Mouse (Mus musculus) urinary bladder, adult 2 months (tissue): ENCODE measurements around the gene Ccdc14. TPM values are rescaled to one million over a fixed set of nuclear protein-coding genes. Genes with fewer than 3 reads are reported as not detected.
"Not testable (repeated sequence)": the region's sequence is repeated elsewhere in the genome, so short reads cannot be mapped to it uniquely, and the experiment has no call there.

Experiments used
- DNase-seq: peaks from one replicate; pipeline ENCODE4 v3.0.0; 2022; ENCODE audit warnings: low spot score
- polyA plus RNA-seq: library from polyadenylated mRNA; depleted of rRNA; stranded (reverse); fragments of >200 nt; gene quantifications from 2 replicates; pipeline ENCODE4 v1.2.3, GENCODE M21; 2012

Ccdc14 gene
- polyA plus RNA-seq, 1 experiment: 3.7 TPM

- DNase-seq: no peak
These were observed 21.1 kb downstream of the Ccdc14 start for GRCm38 (mm10) chr16:34711481-34711880.

DNA sequence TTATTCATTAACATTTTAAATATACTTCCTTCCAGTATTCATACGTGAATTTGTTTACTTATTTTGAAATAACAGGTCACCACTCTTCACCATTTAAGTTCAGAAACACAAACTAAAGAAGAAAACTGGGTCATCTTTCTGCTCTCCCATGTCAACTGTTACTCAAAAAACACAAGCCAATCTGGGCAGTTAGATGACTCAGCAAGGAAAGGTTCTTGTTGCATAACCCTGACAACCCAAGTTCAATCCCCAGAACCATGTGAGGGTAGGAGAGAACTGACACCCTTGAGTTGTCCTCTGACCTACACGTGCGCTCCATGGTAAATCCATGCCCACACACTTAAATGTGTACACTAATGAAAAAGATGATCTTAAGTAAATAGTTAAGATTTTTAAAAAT lies 34.7 kb downstream of the Ccdc14 start:
- no peak for DNase-seq

- not testable (repeated sequence) for DNase-seq
These were observed 38.2 kb downstream of the Ccdc14 start for GRCm38 (mm10) chr16:34728610-34729009.

DNA sequence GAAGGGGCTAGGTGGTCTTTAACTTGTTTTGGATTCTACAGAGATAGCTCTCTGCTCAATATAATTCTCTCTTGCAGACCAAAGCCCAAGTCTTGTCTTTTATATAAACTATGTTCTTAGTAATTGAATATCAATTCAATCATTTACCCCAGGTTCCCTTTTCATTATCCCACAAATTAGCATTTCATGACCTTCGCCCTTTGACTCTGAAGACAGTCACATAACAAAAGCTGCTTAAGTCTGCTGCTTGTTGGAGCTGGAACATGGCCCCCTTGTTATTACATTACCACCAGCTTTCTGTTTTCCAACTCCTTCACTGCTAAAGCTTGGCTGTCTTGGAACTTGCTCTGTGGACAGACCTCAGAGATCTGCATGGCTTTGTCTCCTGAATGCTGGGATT lies 39.0 kb downstream of the Ccdc14 start:
- no peak for DNase-seq

DNA sequence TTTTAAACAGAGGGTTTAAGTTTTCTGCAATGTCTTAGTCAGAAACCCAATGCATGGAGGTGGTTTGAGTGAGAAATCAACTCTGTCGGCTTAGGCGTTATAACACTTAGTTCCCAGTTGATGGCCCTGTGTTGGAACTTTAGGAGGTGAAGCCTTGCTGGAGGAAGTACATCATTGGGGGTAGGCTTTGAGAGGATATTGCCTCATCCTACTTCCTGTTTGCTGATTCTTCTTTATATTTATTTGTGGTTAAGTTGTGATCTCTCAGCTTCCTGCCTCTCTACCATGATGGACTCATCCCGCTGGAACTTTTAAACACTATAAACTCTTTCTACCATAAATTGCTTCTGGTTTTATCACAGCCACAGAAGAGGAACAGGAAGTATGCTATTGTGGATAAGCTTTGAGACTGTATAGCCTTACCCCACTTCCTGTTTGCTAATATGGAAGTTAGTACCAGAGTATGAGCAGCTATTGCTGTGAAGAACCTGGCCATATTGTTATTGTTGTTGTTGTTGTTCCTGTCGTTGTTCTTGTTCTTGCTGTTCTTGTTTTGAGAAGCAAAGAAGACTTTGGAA lies 48.3 kb downstream of the Ccdc14 start:
- DNase-seq: no peak

DNA sequence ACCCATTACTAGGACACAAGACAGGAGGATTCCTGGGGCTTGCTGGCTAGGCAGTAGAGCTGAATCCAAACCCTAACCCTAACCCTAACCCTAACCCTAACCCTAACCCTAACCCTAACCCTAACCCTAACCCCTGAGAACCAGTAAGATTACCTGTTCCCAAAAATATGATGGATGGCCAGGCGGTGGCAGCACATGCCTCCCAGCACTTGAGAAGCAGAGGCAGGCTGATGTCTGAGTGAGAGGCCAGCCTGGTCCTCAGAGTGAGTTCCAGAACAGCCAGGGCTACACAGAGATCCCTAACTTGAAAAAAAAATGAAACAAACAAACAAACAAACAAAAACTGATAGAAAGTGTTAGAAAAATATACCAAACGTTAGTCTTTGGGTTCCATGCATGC lies 52.5 kb downstream of the Ccdc14 start:
- DNase-seq: no peak

DNA sequence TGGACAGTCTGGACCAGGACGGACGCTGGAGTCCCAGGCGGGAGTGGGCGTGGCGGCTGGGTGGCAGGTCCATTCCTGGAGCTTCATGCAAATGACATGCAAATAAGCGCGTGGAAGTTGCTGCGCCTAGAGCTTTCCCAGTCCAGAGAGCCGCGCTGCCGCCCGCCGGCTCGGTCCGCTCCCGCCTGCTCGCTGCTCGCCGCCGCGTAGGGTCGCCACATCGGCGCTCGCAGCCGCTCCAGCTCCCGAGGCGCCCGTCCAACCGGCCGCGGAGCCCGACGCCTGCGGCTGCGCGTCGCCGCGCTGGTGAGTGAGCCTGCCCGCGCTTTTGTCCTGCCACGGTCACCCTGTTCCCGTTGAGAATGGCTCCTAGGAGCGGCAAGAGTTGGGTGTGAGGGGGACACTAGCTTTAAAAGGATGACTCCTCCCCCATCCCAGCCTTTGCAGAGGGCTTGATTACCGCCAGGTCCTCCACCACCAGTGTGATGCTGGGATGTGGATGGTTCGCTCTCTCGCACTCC lies 54.7 kb downstream of the Ccdc14 start, which contains the start of gene Mylk:
TSS of gene Mylk (plus strand) at position 146 of the 521 bp plus-strand sequence.
- peak; percentile 77 for DNase-seq

- peak; percentile 30 for DNase-seq
These were observed 57.8 kb downstream of the Ccdc14 start for GRCm38 (mm10) chr16:34748081-34748720.

- no peak for DNase-seq
These were observed 59.1 kb downstream of the Ccdc14 start for GRCm38 (mm10) chr16:34749536-34749935.

DNA sequence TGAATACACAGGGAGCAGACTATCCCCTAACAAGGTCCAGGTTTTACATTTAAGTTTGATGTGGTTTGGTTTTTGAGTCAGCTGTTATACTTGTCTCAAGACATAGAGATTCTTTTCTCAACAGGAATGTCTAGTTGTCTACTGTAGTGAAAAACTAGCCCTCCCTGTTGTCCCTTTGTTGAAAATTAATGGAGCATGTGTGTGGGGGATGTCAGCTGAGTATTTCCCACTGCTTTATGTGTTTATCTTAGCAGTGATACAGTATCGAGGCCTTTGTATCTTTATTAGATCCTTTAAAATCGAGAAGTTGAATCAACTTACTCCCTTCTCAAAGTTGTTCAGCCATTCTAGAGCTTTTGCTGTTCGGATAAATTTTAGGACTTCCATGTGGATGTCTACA lies 61.6 kb downstream of the Ccdc14 start:
- DNase-seq: no peak

- DNase-seq: no peak
These were observed 62.6 kb downstream of the Ccdc14 start for GRCm38 (mm10) chr16:34752977-34753376.

DNA sequence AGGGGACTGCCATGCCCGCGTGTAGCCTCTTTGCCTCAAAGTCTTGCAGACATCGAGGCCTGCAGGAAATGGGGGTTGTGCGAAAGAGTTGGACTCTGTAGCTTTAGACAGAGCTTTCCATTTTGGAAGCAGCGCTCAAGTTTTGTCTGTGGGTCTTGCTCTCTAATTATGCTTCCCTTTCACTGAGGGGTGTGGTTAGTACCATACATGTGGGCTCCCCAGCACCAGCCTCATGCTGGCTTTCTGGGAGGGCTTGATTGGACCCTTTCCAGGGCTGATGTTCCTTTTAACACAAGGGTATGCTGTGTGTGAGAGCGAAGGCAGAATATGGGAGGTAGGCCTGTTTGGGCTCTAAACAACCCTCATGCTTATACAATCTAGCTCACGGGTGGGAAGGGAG lies 66.6 kb downstream of the Ccdc14 start:
- DNase-seq: no peak

DNA sequence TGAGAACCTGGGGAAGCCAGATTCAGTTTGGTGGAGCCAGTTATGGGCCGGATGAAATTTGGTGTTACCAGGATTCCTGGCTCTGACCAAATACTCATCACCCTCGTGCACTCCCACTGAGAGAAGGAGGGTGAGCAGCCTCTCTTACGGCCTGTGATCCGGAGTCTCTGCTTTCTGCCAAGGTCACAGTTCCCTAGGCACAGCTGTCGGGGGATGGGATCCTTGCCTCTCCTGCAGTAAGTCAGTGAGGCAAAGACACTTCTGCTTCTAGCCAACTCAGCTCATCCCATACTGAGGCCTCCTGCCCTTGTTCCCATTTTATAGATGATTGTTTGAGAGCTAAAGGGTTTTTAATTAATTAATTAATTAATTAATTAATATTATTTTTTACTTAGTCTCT lies 67.8 kb downstream of the Ccdc14 start:
- no peak for DNase-seq

GRCm38 (mm10) chr16:34763959-34764591 lies 73.7 kb downstream of the Ccdc14 start:
- no peak for DNase-seq

DNA sequence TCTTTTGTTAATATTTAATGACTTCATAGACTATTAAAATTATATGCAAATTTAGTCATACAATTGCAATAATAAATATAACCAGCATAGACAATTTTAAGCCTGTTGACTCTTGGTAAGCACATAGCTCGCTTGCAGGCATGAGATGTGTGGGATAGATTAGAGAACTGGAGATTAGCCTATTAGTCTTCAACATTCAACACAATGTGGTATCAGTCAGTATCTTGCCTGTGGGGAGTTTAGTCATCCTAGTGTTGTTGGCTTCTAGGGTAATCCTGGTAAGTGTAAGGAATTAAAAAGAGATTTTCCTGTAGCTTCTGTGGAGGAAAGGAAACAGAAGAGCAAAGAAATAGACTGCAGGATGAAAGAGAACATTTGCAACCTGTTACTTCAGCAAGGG lies 75.2 kb downstream of the Ccdc14 start:
- DNase-seq: no peak

DNA sequence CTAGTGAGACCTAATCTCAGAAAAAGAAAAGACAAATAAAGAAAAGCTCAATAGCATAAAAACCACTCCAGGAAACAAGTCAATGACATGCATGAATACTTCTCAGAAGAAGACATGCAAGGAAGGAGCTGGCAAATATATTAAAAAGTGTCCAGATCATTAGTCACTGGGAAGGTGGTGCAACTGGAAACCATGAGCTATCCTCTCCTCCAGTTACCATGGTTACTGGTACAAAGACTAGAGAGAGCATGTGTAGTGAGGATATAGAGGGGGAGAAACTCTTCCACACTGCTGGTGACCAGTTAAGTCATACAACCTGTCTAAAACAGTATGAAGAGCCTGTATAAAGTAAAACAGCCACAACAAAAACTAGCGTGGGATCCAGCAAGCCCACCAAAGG lies 75.8 kb downstream of the Ccdc14 start:
- no peak for DNase-seq

DNA sequence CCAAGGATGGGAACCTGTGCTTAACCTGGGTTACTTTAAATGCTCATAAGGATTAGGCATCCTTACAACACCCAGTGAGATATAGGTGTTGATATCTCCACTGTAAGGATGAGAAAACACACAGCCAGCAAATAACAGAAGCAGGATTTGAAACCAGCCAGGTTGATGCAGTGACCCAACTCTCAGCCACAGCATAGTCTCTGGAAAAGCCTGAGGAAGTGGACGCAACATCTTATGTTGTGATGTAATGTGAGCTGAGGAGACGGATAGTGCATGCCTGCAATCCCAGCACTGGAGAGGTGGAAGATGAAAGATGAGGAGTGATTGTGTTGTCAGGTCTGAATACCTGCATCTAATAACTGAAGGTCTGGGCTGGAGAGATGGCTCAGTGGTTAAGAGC lies 77.0 kb downstream of the Ccdc14 start:
- no peak for DNase-seq

- no peak for DNase-seq
These were observed 78.0 kb downstream of the Ccdc14 start for GRCm38 (mm10) chr16:34768436-34768835.

DNA sequence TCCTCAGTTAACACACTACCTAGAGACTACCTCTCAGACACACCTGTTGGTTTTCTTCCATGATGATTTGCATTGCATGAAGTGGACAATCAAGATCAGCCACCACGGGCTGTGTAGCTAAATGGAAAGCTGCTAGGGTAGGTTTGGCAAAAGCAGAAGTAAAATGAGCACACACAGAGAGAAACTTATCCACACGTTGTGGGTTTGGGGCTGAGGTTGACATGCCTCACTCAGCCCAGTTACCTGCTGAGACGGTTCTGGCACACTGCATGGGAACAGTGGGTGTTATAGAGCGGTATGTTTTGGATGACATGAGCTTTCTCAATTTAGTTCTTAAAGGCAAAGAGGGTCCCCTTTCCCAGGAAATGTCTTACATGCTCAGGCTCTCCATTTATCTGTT lies 79.7 kb downstream of the Ccdc14 start:
- no peak for DNase-seq

DNA sequence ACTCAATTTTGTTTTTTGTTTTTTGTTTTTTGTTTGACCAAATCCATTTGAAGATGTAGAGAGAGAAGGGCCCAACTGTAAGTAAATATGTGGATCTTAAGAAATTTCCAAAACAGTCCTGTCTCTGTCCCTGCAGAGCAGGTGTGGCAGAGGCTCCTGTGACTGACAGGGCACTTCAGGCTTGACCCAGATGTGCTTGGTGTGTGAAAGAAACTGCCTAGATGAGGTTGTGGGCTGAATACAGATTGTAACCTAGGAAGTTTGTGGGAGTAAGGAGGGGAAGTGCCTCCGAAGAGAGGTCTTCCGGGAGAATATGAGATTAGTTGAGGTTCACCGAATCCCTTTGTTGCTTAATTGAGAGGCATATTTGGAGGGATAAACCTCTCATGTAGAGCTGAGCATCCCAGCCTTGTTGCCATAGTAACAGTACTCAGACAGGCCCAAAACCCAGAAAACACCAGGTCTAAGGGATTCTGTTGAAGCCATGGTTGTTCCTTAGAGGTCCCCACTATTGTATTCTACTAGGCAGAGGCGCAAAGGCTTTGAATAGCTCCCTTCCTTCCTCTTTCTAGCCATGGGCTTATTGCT lies 82.1 kb downstream of the Ccdc14 start:
- DNase-seq: no peak
